Mouse (Mus musculus): ENCODE measurements at regions not wholly inside any gene's neighbourhood (a gene's known extent, or its start where the extent isn't known, plus 50 kb on each side); places are given as distances from the start of the nearest gene placed in this dataset.

DNA sequence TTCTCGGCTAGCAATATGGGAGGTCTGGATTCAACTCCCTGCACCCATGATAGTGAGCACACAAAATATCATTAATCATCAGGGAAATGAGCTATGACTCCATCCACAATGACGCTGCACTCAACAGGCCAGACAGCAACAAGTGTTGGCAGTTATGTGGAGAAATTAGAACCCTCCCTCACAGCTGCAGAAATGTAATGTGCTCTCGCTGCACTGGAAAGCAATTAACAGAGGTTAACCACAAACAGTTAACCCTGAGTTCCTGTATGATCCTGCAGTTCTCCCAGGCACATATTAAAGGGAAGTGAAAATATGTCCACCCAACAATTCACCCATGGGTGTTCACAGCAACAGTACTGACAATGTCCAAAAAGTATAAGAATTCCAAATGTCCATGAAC is 54.0 kb upstream of the Jade2 start:
- intact Hi-C loops (cut with DNase I), result no loop called here
- no peak for DNase-seq (ENCODE audit: low spot score in 2 of 2)

GRCm38 (mm10) chr11:51915656-51916032 is 51.8 kb upstream of the Cdkn2aipnl start:
- intact Hi-C loops (cut with DNase I), result loop anchor here (1.0 to 5.0 kb wide), 2 partner anchors 52 to 57 kb away; partner anchors contain the start of gene Cdkn2aipnl
- no peak for DNase-seq (ENCODE audit: low spot score in 2 of 2)

DNA sequence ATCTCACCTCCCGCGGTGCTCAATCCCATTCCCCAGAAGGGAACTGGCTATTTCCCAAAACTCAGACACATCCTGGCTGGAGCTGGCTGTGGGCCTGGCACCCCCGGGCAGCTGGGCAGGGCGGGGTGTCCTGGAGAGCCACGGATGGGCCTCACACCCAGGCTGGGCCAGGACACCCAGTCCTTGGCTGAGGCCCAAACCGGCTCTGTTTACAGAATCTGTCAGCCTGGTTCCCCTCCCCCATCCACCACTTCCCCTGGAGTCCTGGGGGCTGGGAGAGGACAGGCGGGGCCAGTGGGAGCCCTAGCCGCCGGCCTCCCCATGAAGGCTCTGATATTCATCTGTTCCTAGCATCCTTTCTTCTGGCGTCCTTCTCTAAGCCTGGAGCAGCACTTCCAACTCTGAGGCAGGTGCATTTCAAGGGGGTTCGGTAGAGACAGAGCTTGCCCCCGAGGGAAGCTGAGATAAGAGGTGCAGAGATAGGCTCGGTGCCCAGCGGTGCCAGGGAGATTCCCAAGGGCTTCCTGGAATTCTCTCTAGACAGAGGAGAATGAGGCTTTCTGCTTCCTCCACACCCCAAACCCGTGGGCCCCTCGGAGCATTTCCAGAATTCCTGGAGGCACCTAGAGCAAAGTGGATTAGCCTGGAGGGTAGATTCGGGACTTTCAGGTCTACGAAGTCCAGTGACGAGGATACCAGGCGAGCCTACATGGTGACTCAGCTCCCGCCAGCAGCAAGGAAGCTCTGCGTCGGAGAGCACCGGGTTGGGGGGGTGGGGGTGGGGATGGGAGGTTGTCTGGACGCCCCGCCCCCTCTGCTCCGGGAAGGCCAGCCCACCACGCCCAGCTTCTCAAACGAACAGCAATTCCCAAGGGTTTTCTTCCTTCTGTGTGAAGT is 51.2 kb upstream of the Cdkn2aipnl start:
- intact Hi-C loops (cut with DNase I), result loop anchor here (1.0 to 5.0 kb wide), 2 partner anchors 51 to 58 kb away; partner anchors contain the start of gene Cdkn2aipnl
- peak; percentile 81 to 82 for DNase-seq (ENCODE audit: low spot score in 2 of 2)
